Mouse (Mus musculus) spleen, adult 2 months (tissue): ENCODE measurements around the gene Cldn14. TPM values are rescaled to one million over a fixed set of nuclear protein-coding genes. Genes with fewer than 3 reads are reported as not detected.

ENCODE experiments used
- DNase-seq, 2 experiments: peaks; one replicate each; pipeline versions ENCODE4 v3.0.0 to v3.0.0-alpha.2; 2012 to 2021; ENCODE audit warnings: low spot score in 2 of 2, low read depth in 1 of 2
- H3K27ac ChIP-seq: fragments of 200-500 bp; 2 replicates; pipeline ENCODE4 v1.5.1; 2012; ENCODE audit warnings: low read length, inconsistent platforms; ENCODE audit not compliant: insufficient read depth
- H3K27me3 ChIP-seq: fragments of 200-500 bp; 2 replicates; pipeline ENCODE4 v1.6.1; 2012; ENCODE audit warnings: mild to moderate bottlenecking, moderate library complexity, low read length, inconsistent platforms; ENCODE audit not compliant: control insufficient read depth, insufficient read depth
- H3K36me3 ChIP-seq: fragments of 200-500 bp; 2 replicates; pipeline ENCODE4 v1.6.1; 2012; ENCODE audit warnings: mild to moderate bottlenecking, low read length, inconsistent platforms; ENCODE audit not compliant: control insufficient read depth, insufficient read depth
- H3K4me1 ChIP-seq: fragments of 200-500 bp; 2 replicates; pipeline ENCODE4 v1.6.1; 2011; ENCODE audit warnings: inconsistent platforms; ENCODE audit not compliant: control insufficient read depth, insufficient read depth, insufficient read length
- H3K4me3 ChIP-seq: fragments of 200-500 bp; 2 replicates; pipeline ENCODE4 v1.5.1; 2011; ENCODE audit warnings: mild to moderate bottlenecking, inconsistent platforms; ENCODE audit not compliant: insufficient read depth, insufficient read length; ENCODE audit errors: extremely low read depth
- CTCF ChIP-seq: fragments of 200-500 bp; IDR thresholded peaks from 2 replicates; pipeline ENCODE4 v1.5.1; 2011; ENCODE audit warnings: mild to moderate bottlenecking, inconsistent platforms; ENCODE audit not compliant: insufficient read depth, insufficient read length, insufficient replicate concordance; ENCODE audit errors: extremely low read depth
- POLR2A ChIP-seq: fragments of 200-500 bp; IDR thresholded peaks from 2 replicates; pipeline ENCODE4 v1.6.1; 2011; ENCODE audit warnings: low read depth, low read length, inconsistent platforms
- WGBS: fragments of 180-500 bp; shearing (Covaris S2); methylation state at CpG from one replicate; pipeline ENCODE4 v1.1.7; 2018; 5-methylcytosine and 5-hydroxymethylcytosine counted together
- polyA plus RNA-seq: library from polyadenylated mRNA; depleted of rRNA; stranded (reverse); fragments of >200 nt; gene quantifications from 2 replicates; pipeline ENCODE4 v1.2.3, GENCODE M21; 2012

Cldn14 gene
- polyA plus RNA-seq, 1 experiment, result not detected

DNA sequence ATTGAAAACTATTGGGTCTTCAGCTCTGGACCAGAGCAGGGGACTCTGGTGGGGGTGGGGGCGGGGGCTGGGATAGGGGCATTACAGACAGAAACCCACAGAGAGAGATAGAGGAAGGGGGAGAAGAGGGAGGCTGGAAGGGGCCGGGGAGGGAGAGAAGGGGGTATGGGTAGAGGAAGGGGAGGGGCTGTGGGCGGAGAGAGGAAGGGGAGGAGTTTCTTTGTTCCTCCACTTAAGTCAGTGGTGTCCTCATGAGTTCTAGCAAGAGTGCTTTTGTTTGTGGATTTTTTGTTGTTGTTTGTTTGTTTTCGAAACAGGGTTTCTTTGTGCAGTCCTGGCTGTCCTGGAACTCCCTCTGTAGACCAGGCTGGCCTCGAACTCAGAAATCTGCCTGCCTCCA, 35.1 kb downstream of the Cldn14 start:
- H3K36me3 ChIP-seq, result no peaks in the 10 kb centered on the region
- 40% methylated on average over 5 of the region's 5 CpGs for WGBS
- H3K27me3 ChIP-seq, result no peaks in the 10 kb centered on the region
- TF ChIP-seq POLR2A, result no peak
- TF ChIP-seq CTCF, result no peak
- peak; percentile 11 to 43 for DNase-seq
- peak overlapping the region; percentile 38; the same call in 1 of the 2 replicates for H3K4me3 ChIP-seq
- H3K4me1 ChIP-seq, result peaks cover 3% of the 10 kb centered on the region; the same call in 1 of the 2 replicates
- H3K27ac ChIP-seq, result no peak overlapping the region

DNA sequence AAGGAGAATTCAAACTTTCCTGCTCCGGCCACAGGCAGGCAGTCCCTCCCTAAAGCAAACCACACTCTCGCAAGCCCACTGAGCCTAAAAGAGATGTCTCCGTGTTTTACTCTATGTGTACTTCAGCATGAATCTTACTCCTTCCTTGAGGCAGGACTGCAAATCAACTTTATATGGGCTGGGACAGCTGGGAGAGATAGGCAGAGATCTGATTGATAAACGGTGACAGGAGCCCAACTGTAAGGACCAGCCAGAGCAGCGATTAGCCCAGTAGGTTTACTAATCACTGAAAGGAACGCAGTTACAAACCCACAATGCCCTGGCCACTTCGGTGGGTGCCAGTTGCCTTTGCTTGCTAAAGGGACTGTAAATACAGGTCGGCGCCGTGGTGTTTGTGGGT, 35.5 kb downstream of the Cldn14 start:
- Histone ChIP-seq H3K4me3 (peak overlapping the region; percentile 38), H3K4me1 (peaks cover 3% of the 10 kb centered on the region; the same call in 1 of the 2 replicates), H3K27ac (no peak overlapping the region), H3K36me3 (no peaks in the 10 kb centered on the region), H3K27me3 (no peaks in the 10 kb centered on the region)
- TF ChIP-seq POLR2A (no peak), CTCF (no peak)
- 33% methylated on average over 10 of the region's 10 CpGs for WGBS
- DNase-seq, result no peak

DNA sequence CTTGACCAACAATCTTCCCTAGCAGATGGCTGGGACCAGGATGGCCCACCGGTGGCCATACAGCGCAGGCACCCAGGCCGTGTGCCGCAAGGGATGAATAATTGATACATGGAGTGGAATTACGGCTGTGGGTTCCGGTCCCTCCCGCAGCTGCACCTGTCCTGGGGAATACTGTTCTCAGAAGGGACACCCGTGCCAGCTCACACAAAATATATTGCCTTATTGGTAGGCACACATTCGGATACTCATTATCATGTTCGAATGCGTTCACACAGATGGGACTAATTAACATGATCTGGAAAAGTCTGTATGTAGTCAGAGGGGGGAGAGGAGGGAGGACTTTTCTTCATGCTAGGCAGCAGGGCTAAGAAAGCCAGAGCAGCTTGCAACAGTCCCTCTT, 37.6 kb downstream of the Cldn14 start:
- no peak overlapping the region for H3K4me3 ChIP-seq
- H3K36me3 ChIP-seq, result no peaks in the 10 kb centered on the region
- DNase-seq, result no peak
- H3K27ac ChIP-seq, result no peak overlapping the region
- TF ChIP-seq POLR2A (no peak), CTCF (no peak)
- H3K4me1 ChIP-seq, result peaks cover 3% of the 10 kb centered on the region; the same call in 1 of the 2 replicates
- WGBS, result 92% methylated on average over 11 of the region's 11 CpGs
- no peaks in the 10 kb centered on the region for H3K27me3 ChIP-seq

DNA sequence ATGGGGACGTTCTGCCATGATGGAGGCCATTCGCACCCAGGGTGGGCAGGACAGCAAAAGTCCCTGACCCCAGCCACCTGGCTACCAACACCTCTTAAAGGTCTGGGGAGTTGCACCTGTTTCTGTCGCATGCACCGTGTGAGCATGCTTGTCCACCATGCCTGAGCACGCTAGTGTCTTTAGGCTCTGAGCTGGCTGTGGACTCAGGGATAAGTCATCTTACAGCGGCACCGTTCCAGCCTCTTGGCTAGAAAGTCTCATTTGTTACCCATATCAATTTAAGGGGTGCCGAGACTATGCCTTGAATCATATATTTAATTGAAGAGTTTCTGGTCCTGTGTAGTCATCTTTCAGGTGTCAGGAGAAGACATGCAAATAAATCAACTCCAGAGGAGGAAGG, 40.7 kb downstream of the Cldn14 start:
- TF ChIP-seq CTCF, result no peak
- no peak for TF ChIP-seq POLR2A
- no peak for DNase-seq
- WGBS, result 91% methylated on average over 8 of the region's 8 CpGs
- H3K27ac ChIP-seq, result no peak overlapping the region
- no peaks in the 10 kb centered on the region for H3K4me1 ChIP-seq
- H3K4me3 ChIP-seq, result no peak overlapping the region
- no peaks in the 10 kb centered on the region for H3K36me3 ChIP-seq
- no peaks in the 10 kb centered on the region for H3K27me3 ChIP-seq

DNA sequence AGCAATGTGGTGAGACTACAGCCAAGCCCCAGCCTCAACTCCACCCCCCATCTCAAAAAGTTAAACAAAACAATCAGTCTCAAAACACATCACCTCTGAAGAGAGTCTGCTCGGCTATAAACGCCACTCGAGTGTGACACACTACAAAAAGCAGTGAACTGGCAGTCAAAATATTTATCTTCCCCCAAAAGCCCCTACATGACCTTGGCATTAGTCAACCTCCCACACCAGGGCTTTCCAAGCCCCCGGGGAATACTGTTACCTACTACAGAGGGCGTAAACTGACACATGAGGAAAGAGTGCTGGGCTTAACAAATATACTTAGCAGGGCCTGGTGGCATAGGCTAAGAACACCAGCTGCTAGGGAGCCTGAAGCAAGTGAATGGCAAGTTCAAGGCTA, 46.4 kb downstream of the Cldn14 start:
- Histone ChIP-seq H3K27ac (no peak overlapping the region), H3K27me3 (no peaks in the 10 kb centered on the region), H3K4me1 (no peaks in the 10 kb centered on the region), H3K36me3 (no peaks in the 10 kb centered on the region), H3K4me3 (no peak overlapping the region)
- TF ChIP-seq CTCF (no peak), POLR2A (no peak)
- 78% methylated on average over 5 of the region's 5 CpGs for WGBS
- no peak for DNase-seq

DNA sequence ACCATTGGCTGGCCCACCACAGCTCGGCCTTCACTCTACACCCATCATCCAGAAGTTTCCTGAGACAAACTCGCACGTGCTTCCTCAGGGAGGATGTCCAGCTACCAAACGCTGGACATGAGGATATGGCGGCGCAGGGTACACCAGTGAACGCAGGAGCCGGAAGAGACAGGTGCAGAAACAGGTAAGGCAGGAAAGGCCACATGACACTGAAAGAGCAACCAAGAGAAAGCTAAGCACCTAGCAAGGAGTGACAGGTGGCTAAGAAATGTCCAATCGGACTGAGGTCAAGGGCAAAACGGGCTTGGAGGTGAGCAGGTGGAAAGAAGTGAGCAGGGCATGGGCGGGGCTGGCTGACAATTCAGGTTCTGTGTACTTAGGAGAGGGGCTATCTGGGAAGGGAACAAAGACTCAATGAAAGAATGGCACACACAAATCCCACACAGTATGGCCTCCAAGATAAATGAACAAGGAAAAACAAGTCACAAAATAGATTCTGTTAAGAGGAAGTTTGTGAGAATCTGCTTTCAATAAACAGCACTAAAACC, 47.5 kb downstream of the Cldn14 start:
- DNase-seq, result no peak
- Histone ChIP-seq H3K36me3 (no peaks in the 10 kb centered on the region), H3K4me3 (no peak overlapping the region), H3K27ac (no peak overlapping the region), H3K27me3 (no peaks in the 10 kb centered on the region), H3K4me1 (no peaks in the 10 kb centered on the region)
- no peak for TF ChIP-seq CTCF
- no peak for TF ChIP-seq POLR2A
- WGBS, result 91% methylated on average over 11 of the region's 11 CpGs

DNA sequence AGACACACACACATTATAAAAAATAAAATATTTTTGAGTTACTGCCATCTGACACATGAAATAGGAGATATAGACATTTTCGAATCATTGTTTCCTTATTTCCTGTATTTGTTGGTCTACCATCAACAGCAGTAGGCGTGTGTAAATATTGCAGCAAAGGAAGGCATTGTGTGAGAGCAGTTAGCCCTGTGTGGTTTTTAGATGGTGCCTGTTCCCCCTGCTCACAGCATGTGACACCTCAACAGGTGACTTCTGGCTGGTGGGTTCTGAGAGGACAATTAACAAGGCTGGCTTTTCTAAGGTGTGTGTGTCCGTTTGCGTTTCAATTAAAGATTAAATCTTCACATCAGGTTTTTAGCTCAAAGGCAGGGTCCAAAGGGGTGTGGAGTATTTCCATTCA, 48.1 kb downstream of the Cldn14 start:
- no peaks in the 10 kb centered on the region for H3K27me3 ChIP-seq
- 80% methylated on average over 4 of the region's 4 CpGs for WGBS
- no peak overlapping the region for H3K4me3 ChIP-seq
- H3K4me1 ChIP-seq, result no peaks in the 10 kb centered on the region
- no peak for TF ChIP-seq POLR2A
- no peak for TF ChIP-seq CTCF
- H3K27ac ChIP-seq, result no peak overlapping the region
- H3K36me3 ChIP-seq, result no peaks in the 10 kb centered on the region
- no peak for DNase-seq
